Mouse (Mus musculus) left cerebral cortex, adult 8-10 months (tissue): ENCODE measurements around the gene Anks1b. TPM values are rescaled to one million over a fixed set of nuclear protein-coding genes. Genes with fewer than 3 reads are reported as not detected.
A peak's percentile ranks its signal among the peaks of the same experiment; 100 is the strongest.
"Not testable (repeated sequence)": the region's sequence is repeated elsewhere in the genome, so short reads cannot be mapped to it uniquely, and the experiment has no call there.

Experiments used
- DNase-seq, 2 experiments: peaks; one replicate each; pipeline ENCODE4 v3.0.0; 2022; ENCODE audit warnings: low spot score in 2 of 2
- total RNA-seq, 4 experiments: library from RNA; stranded (reverse); gene quantifications; 2 replicates each; pipeline ENCODE4 v1.2.4; 2022

Anks1b gene
- total RNA-seq, 4 experiments from 2014 or later, result 419 to 472 (median 449) TPM

GRCm38 (mm10) chr10:90562906-90563305, 689.6 kb downstream of the Anks1b start:
- no peak for DNase-seq

GRCm38 (mm10) chr10:90576191-90577098, 703.1 kb downstream of the Anks1b start:
- peak; percentile 69 to 77 for DNase-seq

GRCm38 (mm10) chr10:90577099-90577461, 703.8 kb downstream of the Anks1b start:
- DNase-seq, result no peak

- DNase-seq, result no peak
Measured at GRCm38 (mm10) chr10:90577777-90578176, 704.5 kb downstream of the Anks1b start.

GRCm38 (mm10) chr10:90579970-90580369, 706.7 kb downstream of the Anks1b start:
- no peak for DNase-seq

GRCm38 (mm10) chr10:90584052-90584451, 710.7 kb downstream of the Anks1b start:
- no peak for DNase-seq

- DNase-seq, result peak in 1 of 2 experiments; percentile 85
Measured at GRCm38 (mm10) chr10:90596142-90596541, 722.8 kb downstream of the Anks1b start.

- peak in 1 of 2 experiments; percentile 83 for DNase-seq
Measured at GRCm38 (mm10) chr10:90596576-90596975, 723.3 kb downstream of the Anks1b start.

- DNase-seq, result no peak
Measured at GRCm38 (mm10) chr10:90599149-90599548, 725.8 kb downstream of the Anks1b start.

- DNase-seq, result no peak
Measured at GRCm38 (mm10) chr10:90599726-90600531, 726.6 kb downstream of the Anks1b start.

GRCm38 (mm10) chr10:90607586-90607985, 734.3 kb downstream of the Anks1b start:
- peak in 1 of 2 experiments; percentile 34 for DNase-seq

GRCm38 (mm10) chr10:90609437-90609836, 736.1 kb downstream of the Anks1b start:
- DNase-seq, result no peak

- no peak for DNase-seq
Measured at GRCm38 (mm10) chr10:90613051-90613450, 739.7 kb downstream of the Anks1b start.

GRCm38 (mm10) chr10:90615196-90615595, 741.9 kb downstream of the Anks1b start:
- DNase-seq, result no peak

GRCm38 (mm10) chr10:90616622-90617021, 743.3 kb downstream of the Anks1b start:
- DNase-seq, result no peak

- no peak for DNase-seq
Measured at GRCm38 (mm10) chr10:90617664-90618296, 744.5 kb downstream of the Anks1b start.

- no peak for DNase-seq
Measured at GRCm38 (mm10) chr10:90627532-90627931, 754.2 kb downstream of the Anks1b start.

- DNase-seq, result no peak
Measured at GRCm38 (mm10) chr10:90630099-90630698, 756.9 kb downstream of the Anks1b start.

GRCm38 (mm10) chr10:90630794-90631193, 757.5 kb downstream of the Anks1b start:
- DNase-seq, result not testable (repeated sequence)

- no peak for DNase-seq
Measured at GRCm38 (mm10) chr10:90637352-90637751, 764.0 kb downstream of the Anks1b start.

- no peak for DNase-seq
Measured at GRCm38 (mm10) chr10:90649681-90650080, 776.4 kb downstream of the Anks1b start.
